Mouse (Mus musculus) G1E (cell line): ENCODE measurements around the gene Mtus2.

Source experiments
- CTCF ChIP-seq: IDR thresholded peaks from 2 replicates; pipeline ENCODE4 v1.5.1; 2012; ENCODE audit warnings: low read depth, low read length, inconsistent platforms, mixed read lengths
- GATA1 ChIP-seq: IDR thresholded peaks from 2 replicates; pipeline ENCODE4 v1.6.1; 2012; ENCODE audit warnings: borderline replicate concordance, low read length, inconsistent platforms, mixed read lengths
- POLR2AphosphoS5 ChIP-seq: IDR thresholded peaks from 2 replicates; pipeline ENCODE4 v1.6.1; 2012; ENCODE audit warnings: low read depth, low read length, inconsistent platforms; ENCODE audit not compliant: insufficient replicate concordance
- TAL1 ChIP-seq: conservative IDR thresholded peaks from 2 replicates; pipeline ENCODE4 v1.6.1; 2012; ENCODE audit warnings: low read depth, low read length, inconsistent platforms, mixed read lengths

GRCm38 (mm10) chr5:148165111-148165510 is 208.0 kb downstream of the Mtus2 start:
- TF ChIP-seq CTCF: no peak
- no peak for TF ChIP-seq POLR2AphosphoS5
- TF ChIP-seq GATA1: no peak
- no peak for TF ChIP-seq TAL1
